Mouse (Mus musculus) bone marrow, adult 2 months (tissue): ENCODE data around the gene Olfr1358.

Source experiments
- CTCF ChIP-seq: fragments of 200-500 bp; IDR thresholded peaks from 2 replicates; pipeline ENCODE4 v1.5.1; 2011; ENCODE audit warnings: low read length, control low read depth; ENCODE audit not compliant: control insufficient read depth, insufficient read depth
- POLR2A ChIP-seq: fragments of 200-500 bp; IDR thresholded peaks from 2 replicates; pipeline ENCODE4 v1.6.1; 2011; ENCODE audit warnings: low read depth, mild to moderate bottlenecking, control low read depth, low read length, borderline replicate concordance; ENCODE audit not compliant: control insufficient read depth

- no peak for TF ChIP-seq POLR2A
- TF ChIP-seq CTCF: no peak
Observed at GRCm38 (mm10) chr10:78569191-78569590, 52.0 kb downstream of the Olfr1358 start.
